Mouse (Mus musculus) adrenal gland, adult 2 months (tissue): ENCODE measurements around the gene Gm11634. TPM values are rescaled to one million over a fixed set of nuclear protein-coding genes. Genes with fewer than 3 reads are reported as not detected.

Source experiments
- DNase-seq: peaks from one replicate; pipeline ENCODE4 v3.0.0; 2021
- polyA plus RNA-seq: library from polyadenylated mRNA; depleted of rRNA; stranded (reverse); fragments of >200 nt; gene quantifications from 2 replicates; pipeline ENCODE4 v1.2.3, GENCODE M21; 2012; rRNA removed
- total RNA-seq, 2 experiments: library from RNA; stranded (reverse); gene quantifications; 2 replicates each; pipeline ENCODE4 v1.2.3; 2021

Gm11634 gene
- total and polyA plus RNA-seq, 3 experiments: not detected

DNA sequence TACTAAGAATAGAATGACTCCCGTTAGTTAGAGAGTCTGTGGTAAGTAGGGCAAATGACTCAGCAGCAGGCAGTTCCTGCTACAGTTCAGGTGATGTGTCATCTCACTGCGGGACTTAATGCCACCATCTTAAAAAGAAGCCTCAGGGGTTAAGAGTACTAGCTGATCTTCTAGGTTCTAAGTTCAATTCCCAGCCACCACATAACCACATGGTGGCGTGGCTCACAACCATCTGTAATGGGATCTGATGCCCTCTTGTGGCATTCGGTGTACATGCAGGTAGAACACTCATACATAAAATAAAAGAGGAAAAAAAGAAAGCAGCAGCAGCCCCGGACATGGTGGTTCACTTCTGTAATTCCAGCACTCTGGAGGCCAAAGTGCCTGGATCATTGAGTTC is 36.7 kb downstream of the Gm11634 start:
- DNase-seq: peak; percentile 35

DNA sequence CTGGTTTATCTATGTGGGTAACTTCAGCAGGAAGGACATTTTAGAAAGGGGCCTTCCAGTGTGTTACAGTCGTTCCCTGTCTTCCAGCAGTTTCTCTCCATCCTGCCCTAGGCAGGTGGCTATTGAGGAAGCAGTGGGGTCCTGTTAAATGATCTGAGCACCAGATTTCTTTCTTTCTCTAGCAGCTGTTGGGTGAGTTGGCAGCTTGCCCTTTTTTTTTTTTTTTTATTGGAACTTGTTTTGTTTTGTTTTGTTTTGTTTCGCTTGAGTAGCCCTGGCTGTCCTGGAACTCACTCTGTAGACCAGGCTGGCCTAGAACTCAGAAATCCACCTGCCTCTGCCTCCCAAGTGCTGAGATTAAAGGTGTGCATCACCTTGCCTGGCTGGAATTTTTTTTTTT is 42.1 kb downstream of the Gm11634 start:
- no peak for DNase-seq

DNA sequence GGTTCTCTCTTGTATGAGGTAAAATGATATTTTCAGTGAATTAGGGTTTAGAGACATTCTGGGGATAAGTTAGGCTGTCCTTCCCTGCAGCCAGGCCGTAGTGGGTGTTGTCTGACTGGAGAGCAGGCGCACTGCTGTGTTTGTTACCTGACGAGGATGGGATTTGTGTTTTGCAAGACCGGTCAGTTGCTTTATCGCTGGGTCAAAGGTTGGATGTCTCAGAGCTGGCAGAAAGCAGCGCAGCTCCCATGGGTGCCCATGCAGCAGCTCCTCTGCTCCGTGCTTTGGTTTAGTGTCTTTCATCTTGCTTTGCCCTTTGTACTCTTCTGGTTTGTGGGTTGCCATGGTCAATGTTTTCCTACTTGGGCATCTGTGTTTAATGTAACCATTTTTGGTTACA is 42.5 kb downstream of the Gm11634 start:
- DNase-seq: peak; percentile 41

DNA sequence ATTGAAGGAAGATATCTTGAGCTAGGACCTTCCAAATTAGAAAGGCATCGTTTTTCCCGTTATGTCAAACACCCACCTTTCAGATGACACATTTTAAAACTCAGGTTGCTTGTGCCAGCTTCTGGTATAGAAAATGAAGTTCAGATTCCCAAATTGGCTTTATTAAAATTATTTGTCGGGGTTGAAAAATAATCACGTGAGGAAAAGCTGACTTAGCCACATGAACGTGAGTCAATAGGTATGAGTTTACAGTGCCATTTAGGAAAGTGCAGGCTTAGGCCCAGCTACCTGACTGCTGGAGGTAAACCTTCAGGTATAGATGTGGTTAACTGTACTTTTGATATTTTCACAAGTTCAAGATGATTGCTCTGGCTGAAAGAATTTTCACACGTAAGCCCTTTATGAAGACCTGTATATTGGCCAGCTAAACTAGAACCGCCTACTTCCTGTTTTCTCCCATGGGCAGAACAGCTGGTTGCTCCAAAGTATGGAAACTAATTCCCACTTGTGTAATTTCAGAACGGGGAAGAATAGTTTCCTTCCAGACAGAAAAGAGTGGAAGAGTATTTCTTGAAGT is 45.6 kb downstream of the Gm11634 start:
- DNase-seq: no peak

DNA sequence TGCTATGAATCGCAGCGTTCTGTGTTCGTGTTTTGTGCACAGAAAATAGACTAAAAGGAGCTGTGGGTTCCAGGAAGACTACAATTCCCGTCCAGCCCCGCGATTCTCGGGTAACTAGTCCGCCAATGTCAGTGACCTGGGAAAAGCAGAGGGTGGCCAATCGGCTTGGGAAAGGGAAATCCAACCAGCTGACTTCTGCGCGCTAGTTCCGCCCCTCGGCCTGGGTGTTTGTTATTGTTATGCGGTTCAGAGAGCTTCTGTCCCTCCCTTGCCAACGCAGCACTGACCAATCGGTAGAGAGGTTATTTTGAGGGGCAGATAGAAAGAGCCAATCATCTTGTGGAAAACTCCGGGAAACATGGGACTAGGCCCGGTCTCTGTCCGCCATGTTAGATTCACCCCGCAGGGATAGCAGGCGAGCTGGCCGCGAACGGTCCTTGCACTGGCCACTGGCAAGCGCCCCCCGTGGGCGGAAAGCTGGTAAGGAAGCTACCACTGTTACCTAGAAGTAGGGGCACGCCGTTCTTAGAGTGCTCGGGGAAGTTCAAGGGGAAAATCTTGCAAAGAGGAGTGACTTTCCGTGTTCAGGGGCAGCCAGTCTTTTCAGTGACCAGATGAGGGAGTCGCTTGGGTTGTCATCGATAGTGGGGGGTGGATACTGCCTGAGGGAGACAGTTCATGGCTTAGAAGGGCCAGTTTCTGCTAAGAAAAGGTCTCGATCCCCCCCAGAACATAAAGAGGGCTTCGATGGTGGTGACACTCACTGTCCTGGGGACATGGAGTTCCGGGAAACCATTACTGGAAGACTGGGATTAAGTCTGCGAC is 46.4 kb downstream of the Gm11634 start:
- DNase-seq: peak; percentile 98

DNA sequence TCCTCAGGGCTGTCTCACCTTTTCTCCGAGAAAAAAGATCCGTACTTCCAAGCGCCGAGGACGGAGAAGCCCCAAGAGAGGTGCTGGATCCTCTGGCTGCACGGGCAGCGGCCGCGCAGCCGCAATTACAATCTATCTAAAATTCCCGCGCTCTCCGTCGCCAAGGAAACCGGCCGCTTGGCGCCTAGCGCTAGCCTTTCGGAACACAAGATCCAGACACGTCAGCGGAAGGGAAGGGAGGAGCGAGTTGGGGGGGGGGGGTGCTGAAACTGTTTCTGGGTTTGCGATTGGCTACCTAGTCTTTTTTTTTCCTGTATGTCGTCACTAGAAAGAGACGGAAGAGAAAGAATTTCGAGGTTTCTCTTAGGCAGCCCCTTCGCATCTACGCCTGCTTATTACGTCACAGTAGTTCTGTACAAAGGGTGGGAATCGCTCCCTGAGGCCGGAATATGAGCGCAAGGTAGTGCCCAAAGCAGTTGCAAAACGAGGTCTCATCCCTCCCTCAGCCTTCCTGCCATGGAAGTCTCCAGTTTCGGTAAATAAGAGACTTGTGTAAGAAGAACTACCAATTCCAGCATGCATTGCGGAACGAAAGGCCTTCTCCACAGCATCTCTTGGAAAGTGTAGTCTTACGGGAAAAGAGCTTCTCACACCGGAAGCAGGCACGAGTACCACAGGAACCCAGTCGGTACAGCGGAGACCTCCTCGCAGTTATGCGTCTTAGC is 47.1 kb downstream of the Gm11634 start, which contains the start of the genes Brca1 and Nbr1:
Gene Brca1, minus strand, starts transcription at position 205 of the 725 bp plus-strand sequence.
Gene Nbr1, plus strand, starts transcription at position 399 of the 725 bp plus-strand sequence.
- peak; percentile 94 for DNase-seq

DNA sequence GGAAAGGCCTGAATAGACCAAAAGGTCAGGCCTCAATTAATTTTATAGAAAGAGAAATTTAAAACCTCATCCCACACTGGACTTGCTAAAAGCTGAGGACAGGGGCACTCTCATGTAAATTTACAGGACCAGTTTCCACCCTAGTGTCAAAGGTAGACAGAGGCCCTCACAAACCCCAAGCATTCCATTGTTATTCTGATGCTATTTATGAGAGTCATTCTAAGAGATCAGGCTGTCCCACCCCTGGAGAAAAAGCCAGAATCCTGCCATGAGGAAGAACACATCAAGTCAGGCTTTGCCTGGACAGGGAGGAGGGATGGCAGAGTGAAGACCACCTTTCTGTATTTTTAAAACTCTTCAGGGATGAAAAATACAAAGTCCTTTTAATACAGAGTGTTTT is 50.5 kb downstream of the Gm11634 start:
- DNase-seq: no peak

DNA sequence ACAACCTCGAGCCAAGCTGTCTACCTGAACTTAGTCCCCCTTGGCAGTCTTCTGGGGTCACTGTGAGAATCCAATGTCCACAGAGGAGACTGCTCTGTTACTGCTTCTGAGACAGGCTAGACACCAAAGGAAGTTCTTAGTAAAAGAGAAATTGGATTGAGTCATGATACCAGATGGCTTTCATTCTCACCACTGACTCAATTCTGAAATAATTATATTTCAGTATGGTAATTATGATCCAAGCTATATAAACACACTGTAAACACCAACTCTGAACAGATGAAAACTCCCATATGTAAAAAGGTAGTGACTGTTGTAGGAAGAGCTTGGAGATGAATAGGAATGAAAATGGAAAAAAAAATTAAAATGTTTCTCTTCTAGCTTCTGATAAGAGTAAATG is 54.9 kb downstream of the Gm11634 start:
- no peak for DNase-seq

Other genes starting within 250 kb of the Gm11634 start
- gene G6pc, start 231.7 kb downstream of the Gm11634 start, total RNA-seq: 10 to 100 TPM in 1 of 2 experiments, 1 to 10 TPM in 1; 1.8 to 24.0 TPM
- gene G6pc, start 231.7 kb downstream of the Gm11634 start, polyA plus RNA-seq: 0.13 and 0.26 TPM in 2 replicates
- 10 to 100 TPM; 21.8 to 38.2 TPM for gene Aarsd1, start 181.6 kb downstream of the Gm11634 start, total RNA-seq
- gene Aarsd1, start 181.6 kb downstream of the Gm11634 start, polyA plus RNA-seq: 25.0 and 28.1 TPM in 2 replicates
- 1 to 10 TPM; 1.9 to 5.6 TPM for gene Gm27029, start 174.5 kb downstream of the Gm11634 start, total RNA-seq
- gene Gm27029, start 174.5 kb downstream of the Gm11634 start, polyA plus RNA-seq: 0.24 TPM in 1 of 2 replicates, not detected in the other
- gene Rundc1, start 174.2 kb downstream of the Gm11634 start, total RNA-seq: 10 to 100 TPM; 23.7 to 24.4 TPM
- 22.0 and 22.1 TPM in 2 replicates for gene Rundc1, start 174.2 kb downstream of the Gm11634 start, polyA plus RNA-seq
- gene Ptges3l, start 173.9 kb downstream of the Gm11634 start, total RNA-seq: 1 to 10 TPM; 2.1 to 4.3 TPM
- 0.93 and 1.1 TPM in 2 replicates for gene Ptges3l, start 173.9 kb downstream of the Gm11634 start, polyA plus RNA-seq
- 10 to 100 TPM; 34.0 to 75.2 TPM for gene Rpl27, start 157.0 kb downstream of the Gm11634 start, total RNA-seq
- gene Rpl27, start 157.0 kb downstream of the Gm11634 start, polyA plus RNA-seq: 133 and 183 TPM in 2 replicates
- gene Ifi35, start 150.8 kb downstream of the Gm11634 start, total RNA-seq: 10 to 100 TPM; 33.2 to 40.5 TPM
- gene Ifi35, start 150.8 kb downstream of the Gm11634 start, polyA plus RNA-seq: 32.3 and 44.1 TPM in 2 replicates
- gene Rnd2, start 134.3 kb downstream of the Gm11634 start, total RNA-seq: 10 to 100 TPM in 1 of 2 experiments, 1 to 10 TPM in 1; 6.0 to 12.9 TPM
- 6.0 and 11.3 TPM in 2 replicates for gene Rnd2, start 134.3 kb downstream of the Gm11634 start, polyA plus RNA-seq
- 100 to 1,000 TPM in 1 of 2 experiments, 10 to 100 TPM in 1; 95.6 to 189 TPM for gene Vat1, start 133.0 kb downstream of the Gm11634 start, total RNA-seq
- gene Vat1, start 133.0 kb downstream of the Gm11634 start, polyA plus RNA-seq: 151 and 157 TPM in 2 replicates
- 1 to 10 TPM in 1 of 2 experiments, under 1 TPM in 1; 0.84 to 1.3 TPM for gene Brca1, start 47.3 kb downstream of the Gm11634 start, total RNA-seq
- 0.11 and 0.20 TPM in 2 replicates for gene Brca1, start 47.3 kb downstream of the Gm11634 start, polyA plus RNA-seq
- gene Nbr1, start 47.1 kb downstream of the Gm11634 start, total RNA-seq: 100 to 1,000 TPM; 130 to 134 TPM
- gene Nbr1, start 47.1 kb downstream of the Gm11634 start, polyA plus RNA-seq: 121 and 141 TPM in 2 replicates
- 10 to 100 TPM; 14.4 to 17.0 TPM for gene Tmem106a, start 17.0 kb downstream of the Gm11634 start, total RNA-seq
- gene Tmem106a, start 17.0 kb downstream of the Gm11634 start, polyA plus RNA-seq: 25.1 and 28.6 TPM in 2 replicates
- gene Rdm1, start 27.9 kb upstream of the Gm11634 start, total RNA-seq: 10 to 100 TPM; 28.7 to 29.8 TPM
- 17.5 and 19.9 TPM in 2 replicates for gene Rdm1, start 27.9 kb upstream of the Gm11634 start, polyA plus RNA-seq
- 10 to 100 TPM; 10.8 to 16.6 TPM for gene Arl4d, start 66.3 kb upstream of the Gm11634 start, total RNA-seq
- gene Arl4d, start 66.3 kb upstream of the Gm11634 start, polyA plus RNA-seq: 4.0 and 4.8 TPM in 2 replicates
- gene Dhx8, start 133.7 kb upstream of the Gm11634 start, total RNA-seq: 10 to 100 TPM; 25.0 to 28.6 TPM
- gene Dhx8, start 133.7 kb upstream of the Gm11634 start, polyA plus RNA-seq: 4.9 and 5.8 TPM in 2 replicates
- 1 to 10 TPM in 1 of 2 experiments, under 1 TPM in 1; 0.58 to 1.9 TPM for gene Etv4, start 186.1 kb upstream of the Gm11634 start, total RNA-seq
- gene Etv4, start 186.1 kb upstream of the Gm11634 start, polyA plus RNA-seq: 3.4 and 4.7 TPM in 2 replicates